Mouse (Mus musculus): Measurements from ENCODE around the gene Irf2bpl. TPM values are rescaled to one million over a fixed set of nuclear protein-coding genes. Genes with fewer than 3 reads are reported as not detected.

Irf2bpl gene
- total and polyA plus RNA-seq, 3 experiments, result 6.9 to 8.0 TPM; not detected in 1

DNA sequence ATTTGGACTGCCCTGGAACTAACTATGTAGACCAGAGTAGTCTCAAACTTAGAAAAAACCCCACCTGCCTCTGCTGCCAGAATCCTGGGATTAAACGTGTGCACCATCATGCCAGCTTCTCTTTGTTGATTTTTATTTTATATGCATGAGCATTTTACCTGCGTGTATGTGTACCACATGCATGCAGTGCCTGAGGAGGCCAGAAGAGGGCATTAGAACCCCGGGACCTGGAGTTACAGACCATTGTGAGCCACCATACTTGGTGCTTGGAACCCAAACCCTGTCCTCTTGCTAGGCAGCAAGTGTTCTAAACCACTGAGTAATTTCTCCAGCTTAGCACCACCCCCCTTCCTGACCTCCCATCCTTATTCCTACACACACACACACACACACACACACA is 13.6 kb downstream of the Irf2bpl start:
- peak; percentile 28; the same call in 1 of the 2 replicates for TF ChIP-seq SMC3 (IDR thresholded peaks at IDR 0.05; ENCODE audit: low read depth, low read length)
- peak; percentile 19 for TF ChIP-seq RAD21 (IDR thresholded peaks at IDR 0.05; ENCODE audit: low read depth, low read length)
- TF ChIP-seq CTCF (IDR thresholded peaks at IDR 0.05 in 2 of 3, conservative IDR thresholded peaks at IDR 0.05 in 1 of 3; ENCODE audit: control insufficient read depth in 1 of 3, insufficient read depth in 1 of 3, low read depth in 2 of 3, low read length in 3 of 3, poor library complexity in 1 of 3, severe bottlenecking in 1 of 3), result peak; percentile 30 to 43 (median 32); a peak in 5 of 6 replicates
- TF ChIP-seq ETS1 (IDR thresholded peaks at IDR 0.05; ENCODE audit: low read depth, low read length), result no peak
- TF ChIP-seq NELFE (IDR thresholded peaks at IDR 0.05; ENCODE audit: low read depth, low read length), result no peak
- H3K36me3 ChIP-seq (ENCODE audit: control insufficient read depth in 1 of 2, insufficient read depth in 2 of 2, low read length in 2 of 2), result peaks cover 0 to 2% of the 10 kb centered on the region in 2 experiments; a peak in 1 of 4 replicates
- no peak overlapping the region for H3K27ac ChIP-seq (ENCODE audit: control insufficient read depth, low read depth, low read length)
- H3K4me1 ChIP-seq (ENCODE audit: control insufficient read depth in 1 of 2, insufficient read depth in 2 of 2, low read length in 2 of 2), result peaks cover 0 to 7% of the 10 kb centered on the region in 2 experiments; a peak in 3 of 4 replicates
- no peak overlapping the region for H3K4me3 ChIP-seq (ENCODE audit: control insufficient read depth in 1 of 2, insufficient read depth in 1 of 2, low read depth in 2 of 2, low read length in 2 of 2)
- H3K27me3 ChIP-seq (ENCODE audit: control insufficient read depth in 1 of 2, insufficient read depth in 2 of 2, low read length in 2 of 2), result no peaks in the 10 kb centered on the region
- no peaks in the 10 kb centered on the region for H3K79me2 ChIP-seq (ENCODE audit: control insufficient read depth, insufficient read depth, low read length, poor library complexity)
- H3K9me3 ChIP-seq (replicated peaks; ENCODE audit: insufficient read depth, low read length), result no peaks in the 10 kb centered on the region
- DNase-seq (ENCODE audit: low read depth, low spot score), result no peak
- H3K9ac ChIP-seq (ENCODE audit: control insufficient read depth, low read depth, low read length, poor library complexity, severe bottlenecking), result no peak overlapping the region

DNA sequence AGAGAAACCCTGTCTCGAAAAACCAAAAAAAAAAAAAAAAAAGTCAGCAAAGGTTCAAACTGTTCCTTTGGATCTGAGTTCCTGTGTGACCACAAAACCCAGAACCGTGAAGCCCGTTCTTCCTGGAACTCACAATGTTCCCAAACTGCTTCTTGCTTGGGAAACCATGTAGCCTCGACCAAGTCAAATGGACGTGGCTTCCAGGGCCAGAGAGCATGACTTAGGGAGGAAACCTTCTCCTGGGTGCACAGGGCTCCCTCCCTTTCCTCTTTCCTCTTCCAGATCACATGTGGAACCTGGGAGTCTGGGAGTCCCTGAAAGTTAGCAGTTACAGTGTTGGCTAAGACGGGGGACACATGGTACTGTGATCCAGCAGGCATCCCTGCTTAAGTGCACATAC is 14.8 kb downstream of the Irf2bpl start:
- Histone ChIP-seq H3K4me1 (ENCODE audit: control insufficient read depth in 1 of 2, insufficient read depth in 2 of 2, low read length in 2 of 2) (no peaks in the 10 kb centered on the region), H3K27me3 (ENCODE audit: control insufficient read depth in 1 of 2, insufficient read depth in 2 of 2, low read length in 2 of 2) (no peaks in the 10 kb centered on the region), H3K4me3 (ENCODE audit: control insufficient read depth in 1 of 2, insufficient read depth in 1 of 2, low read depth in 2 of 2, low read length in 2 of 2) (no peak overlapping the region), H3K9me3 (replicated peaks; ENCODE audit: insufficient read depth, low read length) (no peaks in the 10 kb centered on the region), H3K79me2 (ENCODE audit: control insufficient read depth, insufficient read depth, low read length, poor library complexity) (no peaks in the 10 kb centered on the region), H3K36me3 (ENCODE audit: control insufficient read depth in 1 of 2, insufficient read depth in 2 of 2, low read length in 2 of 2) (no peaks in the 10 kb centered on the region), H3K9ac (ENCODE audit: control insufficient read depth, low read depth, low read length, poor library complexity, severe bottlenecking) (no peak overlapping the region), H3K27ac (ENCODE audit: control insufficient read depth, low read depth, low read length) (no peak overlapping the region)
- no peak for DNase-seq (ENCODE audit: low read depth, low spot score)
- no peak for TF ChIP-seq CTCF (IDR thresholded peaks at IDR 0.05 in 2 of 3, conservative IDR thresholded peaks at IDR 0.05 in 1 of 3; ENCODE audit: control insufficient read depth in 1 of 3, insufficient read depth in 1 of 3, low read depth in 2 of 3, low read length in 3 of 3, poor library complexity in 1 of 3, severe bottlenecking in 1 of 3)
- no peak for TF ChIP-seq CHD1 (IDR thresholded peaks at IDR 0.05; ENCODE audit: low read depth, low read length)
- no peak for TF ChIP-seq JUND (IDR thresholded peaks at IDR 0.05; ENCODE audit: low read depth, low read length)
- TF ChIP-seq NRF1 (IDR thresholded peaks at IDR 0.05; ENCODE audit: insufficient read depth, low read depth, low read length, poor library complexity, severe bottlenecking), result no peak
- TF ChIP-seq MYC (IDR thresholded peaks at IDR 0.05; ENCODE audit: low read depth, low read length), result no peak
- TF ChIP-seq E2F4 (IDR thresholded peaks at IDR 0.05; ENCODE audit: borderline replicate concordance, low read depth, low read length), result no peak
- TF ChIP-seq GATA1 (IDR thresholded peaks at IDR 0.05; ENCODE audit: low read depth, low read length), result no peak

DNA sequence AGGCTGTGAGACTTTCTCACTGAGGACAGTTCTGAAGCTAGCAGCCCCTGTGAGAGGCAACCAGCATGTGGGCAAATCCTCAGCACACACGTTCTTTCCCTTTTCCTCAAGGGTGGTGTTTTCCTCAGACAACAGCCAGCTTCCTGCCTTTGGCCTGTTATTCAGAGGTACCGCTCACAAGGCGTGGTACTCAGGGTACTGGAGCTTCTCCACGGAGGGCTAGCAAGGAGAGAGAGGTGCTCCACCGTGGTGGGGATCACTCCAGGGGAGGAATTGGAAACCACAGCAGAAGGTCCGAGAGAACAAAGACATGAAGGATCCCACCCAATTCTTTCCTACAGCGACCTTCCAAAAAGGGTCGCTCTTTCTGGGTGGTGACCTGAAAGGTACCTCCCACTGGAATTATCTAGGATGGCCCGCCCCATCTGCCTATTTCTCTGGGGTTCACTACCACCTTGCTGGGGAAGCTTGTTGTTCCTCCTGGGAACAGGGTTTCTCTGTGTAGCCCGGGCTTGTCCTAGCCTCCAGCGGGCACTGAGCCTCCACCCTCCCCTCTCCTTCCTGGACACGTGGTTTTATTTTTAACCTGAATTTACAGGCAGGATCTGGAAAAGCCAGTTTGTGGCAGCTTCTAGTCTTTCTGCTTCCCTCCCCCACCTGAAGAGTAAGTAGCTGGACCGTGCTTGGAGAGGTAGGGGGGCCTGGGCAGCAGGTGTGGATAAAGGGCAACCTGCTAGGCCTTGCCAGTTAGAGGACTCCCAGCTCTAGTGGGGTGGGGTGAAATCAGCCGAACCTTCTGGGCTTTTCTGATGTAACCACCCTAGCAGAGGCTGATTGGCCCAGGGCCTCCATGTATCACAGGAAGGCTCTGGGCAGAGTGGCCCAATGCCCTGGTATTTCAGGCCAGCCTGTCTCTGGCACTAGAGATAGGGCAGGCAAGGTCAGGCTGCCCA is 17.1 kb downstream of the Irf2bpl start:
- Histone ChIP-seq H3K36me3 (ENCODE audit: control insufficient read depth in 1 of 2, insufficient read depth in 2 of 2, low read length in 2 of 2) (no peaks in the 10 kb centered on the region), H3K27ac (ENCODE audit: control insufficient read depth, low read depth, low read length) (no peak overlapping the region), H3K79me2 (ENCODE audit: control insufficient read depth, insufficient read depth, low read length, poor library complexity) (no peaks in the 10 kb centered on the region), H3K27me3 (ENCODE audit: control insufficient read depth in 1 of 2, insufficient read depth in 2 of 2, low read length in 2 of 2) (no peaks in the 10 kb centered on the region; a peak in 1 of 4 replicates), H3K9ac (ENCODE audit: control insufficient read depth, low read depth, low read length, poor library complexity, severe bottlenecking) (no peak overlapping the region), H3K4me1 (ENCODE audit: control insufficient read depth in 1 of 2, insufficient read depth in 2 of 2, low read length in 2 of 2) (no peaks in the 10 kb centered on the region), H3K4me3 (ENCODE audit: control insufficient read depth in 1 of 2, insufficient read depth in 1 of 2, low read depth in 2 of 2, low read length in 2 of 2) (no peak overlapping the region), H3K9me3 (replicated peaks; ENCODE audit: insufficient read depth, low read length) (no peaks in the 10 kb centered on the region)
- DNase-seq (ENCODE audit: low read depth, low spot score), result no peak
- TF ChIP-seq ETS1 (IDR thresholded peaks at IDR 0.05; ENCODE audit: low read depth, low read length) (no peak), ELF1 (IDR thresholded peaks at IDR 0.05; ENCODE audit: low read depth, low read length) (no peak), GATA1 (IDR thresholded peaks at IDR 0.05; ENCODE audit: low read depth, low read length) (no peak), TBP (IDR thresholded peaks at IDR 0.05; ENCODE audit: low read depth, low read length) (no peak), BHLHE40 (IDR thresholded peaks at IDR 0.05; ENCODE audit: borderline replicate concordance, low read depth, low read length) (no peak), SMC3 (IDR thresholded peaks at IDR 0.05; ENCODE audit: low read depth, low read length) (no peak), NRF1 (IDR thresholded peaks at IDR 0.05; ENCODE audit: insufficient read depth, low read depth, low read length, poor library complexity, severe bottlenecking) (no peak), CHD2 (IDR thresholded peaks at IDR 0.05; ENCODE audit: low read length) (no peak), MYB (IDR thresholded peaks at IDR 0.05; ENCODE audit: low read depth, low read length) (no peak), USF2 (IDR thresholded peaks at IDR 0.05; ENCODE audit: borderline replicate concordance in 1 of 2, insufficient read depth in 1 of 2, low read depth in 1 of 2, low read length in 2 of 2) (no peak), MAZ (IDR thresholded peaks at IDR 0.05; ENCODE audit: low read depth, low read length) (no peak), ZC3H11A (IDR thresholded peaks at IDR 0.05; ENCODE audit: low read depth, low read length) (no peak), JUND (IDR thresholded peaks at IDR 0.05; ENCODE audit: low read depth, low read length) (no peak), POLR2A (IDR thresholded peaks at IDR 0.05; ENCODE audit: control insufficient read depth in 1 of 2, insufficient read depth in 1 of 2, low read depth in 1 of 2, low read length in 2 of 2, poor library complexity in 1 of 2) (no peak), EP300 (IDR thresholded peaks at IDR 0.05; ENCODE audit: low read depth in 1 of 2, low read length in 2 of 2) (no peak), CHD1 (IDR thresholded peaks at IDR 0.05; ENCODE audit: low read depth, low read length) (no peak), MAX (IDR thresholded peaks at IDR 0.05; ENCODE audit: low read length) (no peak)

Measured in MEL (cell line).